Mouse (Mus musculus) c-Kit-positive CD71-negative TER-119-negative erythroid progenitor cells, embryonic 14.5 days (primary cell): ENCODE results near the gene Wfdc12.

ENCODE experiments used
- DNase-seq: peaks from one replicate; pipeline ENCODE4 v3.0.0-alpha.2; 2013; ENCODE audit warnings: low read depth

Wfdc12 gene

GRCm38 (mm10) chr2:164175850-164176249, 14.6 kb downstream of the Wfdc12 start:
- no peak for DNase-seq

DNA sequence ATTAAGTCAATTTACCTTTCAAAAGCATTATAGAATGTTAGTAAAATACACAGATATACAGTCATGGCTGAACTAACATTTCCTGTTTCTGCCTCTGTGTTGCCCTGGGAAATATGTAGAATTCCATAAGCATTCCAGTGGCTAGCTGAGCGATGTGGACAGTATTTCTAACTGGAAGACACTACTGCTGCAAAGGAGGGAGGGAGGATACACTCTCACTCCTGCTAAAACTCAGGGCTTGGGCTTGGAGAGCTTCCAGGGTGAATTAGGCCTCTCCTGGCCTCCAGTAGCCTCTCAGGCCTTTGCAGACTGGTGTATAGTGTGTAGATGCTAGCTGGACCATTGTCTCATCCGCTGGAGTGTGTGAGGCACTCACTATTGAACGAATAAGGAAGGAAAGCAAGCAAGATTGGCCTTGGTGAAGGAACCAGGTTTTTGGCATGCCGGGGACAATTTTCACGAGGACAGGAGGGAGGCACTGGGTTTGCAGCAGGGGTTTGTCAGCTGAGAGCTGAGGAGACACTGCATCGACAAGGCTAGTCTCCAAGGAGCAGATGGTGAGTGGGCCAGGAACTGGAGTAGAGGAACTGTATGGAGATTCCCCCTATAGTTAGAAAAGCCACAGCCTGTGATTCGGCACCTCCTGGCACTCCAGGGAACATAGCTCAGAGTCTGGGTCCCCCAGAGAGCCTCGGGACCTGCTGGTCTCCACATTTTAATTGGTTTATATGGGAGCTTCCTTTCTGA, 15.6 kb downstream of the Wfdc12 start:
- DNase-seq = no peak

DNA sequence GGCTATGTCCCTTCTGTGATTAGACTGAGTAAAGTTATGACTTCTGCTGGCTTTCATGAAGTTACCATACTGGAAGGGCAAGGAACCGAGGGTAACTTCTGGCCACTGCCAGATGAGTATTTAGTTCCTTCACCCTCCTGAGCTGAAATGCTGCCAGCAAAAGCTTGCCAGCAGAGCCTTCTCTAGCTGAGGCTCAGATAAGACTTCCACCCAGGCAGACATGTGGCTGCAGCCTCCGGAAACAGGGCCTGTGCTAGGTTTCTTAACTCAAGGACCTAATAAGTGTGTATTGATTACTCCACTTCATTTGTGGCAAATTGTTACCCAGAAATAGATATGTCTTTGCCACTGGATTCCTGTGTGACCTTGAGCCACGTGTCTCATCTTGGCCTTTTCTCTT, 17.0 kb downstream of the Wfdc12 start:
- no peak for DNase-seq

DNA sequence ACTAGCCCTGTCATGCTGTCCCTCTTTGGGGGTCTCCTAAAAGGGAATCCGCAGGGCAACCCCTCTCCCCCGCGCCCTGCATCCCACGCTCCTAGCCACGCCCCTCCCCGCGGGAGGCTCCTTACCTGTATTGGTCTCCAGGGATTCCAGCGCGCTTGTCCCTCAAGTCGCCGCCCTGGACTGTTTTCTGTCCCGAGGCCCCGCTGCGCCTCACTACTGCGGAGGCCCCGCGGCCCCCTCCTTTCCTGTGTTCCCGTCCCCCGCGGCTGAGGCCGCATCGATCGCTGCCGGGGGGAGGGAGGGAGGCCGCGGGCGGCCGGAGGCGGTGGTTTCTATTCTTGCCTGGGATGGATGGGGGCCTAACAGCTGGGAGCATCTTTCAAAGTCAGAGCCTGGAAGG, 19.5 kb downstream of the Wfdc12 start, which contains the start of gene Kcns1:
Kcns1 (minus strand) TSS at position 212 of the 400 bp plus-strand sequence.
- no peak for DNase-seq

- DNase-seq = no peak
Measured at GRCm38 (mm10) chr2:164170326-164170725, 20.1 kb downstream of the Wfdc12 start.

GRCm38 (mm10) chr2:164168571-164168946, 21.8 kb downstream of the Wfdc12 start:
- DNase-seq = no peak

DNA sequence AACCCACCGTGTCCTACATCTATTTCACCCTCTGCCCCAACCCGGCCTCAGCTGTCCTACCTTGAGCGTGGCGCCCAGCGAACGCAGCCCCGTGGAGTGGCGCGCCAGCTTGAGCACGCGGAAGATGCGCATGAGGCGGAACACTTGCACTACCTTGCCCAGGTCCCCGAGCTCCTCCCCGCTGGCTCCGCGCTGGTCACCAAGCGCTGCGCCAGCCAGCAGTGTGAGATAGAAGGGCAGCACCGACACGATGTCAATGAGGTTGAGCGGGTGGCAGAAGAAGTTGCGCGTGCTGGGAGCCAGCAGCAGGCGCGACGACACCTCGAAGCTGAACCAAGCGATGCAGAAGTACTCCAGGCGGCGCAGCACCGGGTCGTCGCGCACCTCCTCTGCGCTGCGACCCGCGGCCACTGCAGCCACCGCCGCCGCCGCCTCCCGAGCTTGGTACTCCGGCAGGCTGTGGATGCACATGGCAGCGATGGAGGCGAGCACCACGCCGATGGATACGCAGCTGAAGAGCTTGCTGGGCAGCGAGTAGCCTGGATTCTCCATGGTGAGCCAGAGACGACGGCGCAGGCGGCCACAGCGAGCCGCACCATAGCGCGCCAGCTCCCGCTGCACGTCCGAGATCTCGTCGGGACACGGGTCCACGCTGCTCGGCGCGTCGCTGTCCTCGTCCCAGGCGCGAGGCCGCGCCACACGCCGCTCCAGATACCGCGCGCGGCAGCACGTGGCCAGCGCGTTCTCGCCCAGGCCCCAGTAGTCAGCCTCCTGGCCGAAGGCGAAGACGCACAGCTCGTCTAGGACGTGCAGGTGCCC, 22.4 kb downstream of the Wfdc12 start:
- DNase-seq = no peak

DNA sequence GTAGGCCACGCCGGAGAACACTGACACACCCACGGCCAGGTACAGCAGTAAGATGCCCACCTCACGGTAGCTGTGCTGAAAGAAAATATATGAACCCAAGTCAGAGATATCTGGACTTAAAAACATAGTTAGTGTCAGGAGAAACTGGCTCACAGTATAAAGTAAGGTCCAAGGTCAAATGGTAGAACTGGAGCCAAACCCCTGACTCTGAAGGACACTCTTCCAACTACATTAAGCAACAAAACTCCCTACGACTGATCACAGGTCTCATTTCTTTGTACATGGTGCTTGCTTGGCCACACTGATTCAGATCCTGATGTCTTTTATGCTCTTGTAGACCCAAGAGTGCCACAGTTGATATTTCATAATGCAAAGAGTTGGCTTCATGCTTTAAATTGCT, 25.5 kb downstream of the Wfdc12 start:
- no peak for DNase-seq

GRCm38 (mm10) chr2:164161515-164162055, 28.8 kb downstream of the Wfdc12 start:
- no peak for DNase-seq

DNA sequence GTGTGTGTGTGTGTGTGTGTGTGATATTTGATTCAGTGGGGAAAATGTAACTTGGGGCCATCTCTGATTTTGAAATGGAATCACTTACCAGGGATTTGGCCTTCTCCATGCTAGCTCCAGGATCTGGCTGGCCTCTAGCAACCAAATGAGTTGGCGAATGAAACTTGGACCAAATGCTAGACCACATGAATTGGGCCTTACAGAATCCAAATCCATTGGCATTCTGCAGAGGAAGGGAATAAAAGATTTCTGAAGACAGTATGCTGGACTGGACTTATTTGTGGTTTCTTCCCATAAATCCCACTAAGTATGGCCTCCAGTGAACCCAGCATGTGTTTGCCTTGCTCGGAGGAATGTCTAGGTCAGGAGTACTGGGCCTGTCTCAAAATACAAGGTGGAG, 31.6 kb downstream of the Wfdc12 start:
- DNase-seq = no peak

DNA sequence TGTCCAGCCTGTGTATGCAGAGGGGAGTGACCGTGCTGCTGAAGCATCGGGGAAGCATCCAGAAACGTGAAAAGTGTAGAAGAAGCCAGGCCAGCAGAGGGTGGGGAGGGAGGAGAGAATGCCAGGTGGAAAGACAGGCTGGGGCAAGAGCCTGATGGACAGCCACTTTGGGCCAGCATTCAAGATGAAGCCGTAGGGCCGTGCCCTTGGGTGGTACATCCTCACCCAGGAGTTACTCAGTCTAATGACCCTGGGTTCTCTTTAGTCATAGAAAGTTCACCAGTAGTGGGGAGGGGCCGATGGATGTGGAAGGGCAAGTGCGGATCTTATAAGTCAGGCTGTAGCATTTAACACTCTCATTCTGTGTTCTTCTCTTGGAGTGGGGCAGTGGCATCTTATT, 34.2 kb downstream of the Wfdc12 start:
- DNase-seq = no peak

- DNase-seq = no peak
Measured at GRCm38 (mm10) chr2:164154007-164154406, 36.4 kb downstream of the Wfdc12 start.

DNA sequence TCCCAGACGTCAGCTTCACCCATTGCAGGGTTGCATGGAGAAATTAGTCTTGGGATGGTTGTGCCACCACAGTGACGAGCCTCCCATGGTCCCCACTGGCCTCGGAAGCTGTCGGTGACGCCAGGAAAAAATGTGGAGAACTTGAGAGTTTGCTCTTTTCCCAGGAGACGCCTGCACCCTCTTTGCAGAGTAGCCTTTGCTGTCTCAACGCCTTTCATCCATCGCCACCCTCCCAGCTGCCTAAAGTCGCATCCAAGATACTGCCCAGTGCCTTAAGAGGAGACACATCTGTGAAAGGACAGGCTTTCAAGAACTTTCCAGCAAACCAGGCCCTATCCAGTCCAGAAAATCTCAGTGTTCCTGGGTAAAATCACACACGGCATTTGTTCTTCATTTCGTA, 38.1 kb downstream of the Wfdc12 start:
- no peak for DNase-seq

DNA sequence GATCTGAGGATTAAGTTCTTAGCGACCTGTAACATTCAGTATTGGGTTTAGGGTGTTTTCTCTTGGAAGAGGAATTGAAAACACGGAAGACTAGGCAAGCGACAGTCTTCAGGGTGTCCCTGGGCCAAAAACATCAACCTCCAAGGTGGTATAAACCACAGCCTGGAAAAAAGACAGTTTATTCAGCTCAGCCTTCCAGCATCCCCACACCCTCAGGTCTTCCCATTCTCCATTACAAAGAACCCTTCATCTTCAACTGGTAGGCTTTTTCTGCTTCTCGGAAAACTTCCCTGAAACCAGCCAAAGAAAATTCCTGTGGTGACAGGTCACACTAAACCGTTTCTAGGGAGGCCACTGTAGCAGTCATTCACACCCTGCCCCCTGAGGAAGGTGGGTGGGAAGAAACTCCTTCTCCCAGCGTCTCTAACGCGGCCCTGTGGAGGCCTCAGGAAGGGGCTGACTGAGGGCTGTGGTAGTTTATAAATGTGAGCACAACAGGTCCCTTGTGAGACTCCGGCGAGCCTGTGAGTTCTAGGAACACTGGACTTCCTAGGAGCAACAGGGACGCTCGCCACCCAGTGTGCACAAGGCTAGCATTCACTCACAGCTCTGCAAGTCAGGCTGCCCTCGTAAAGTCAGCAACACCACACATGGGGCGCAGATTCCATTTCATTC, 40.2 kb downstream of the Wfdc12 start:
- DNase-seq = no peak

DNA sequence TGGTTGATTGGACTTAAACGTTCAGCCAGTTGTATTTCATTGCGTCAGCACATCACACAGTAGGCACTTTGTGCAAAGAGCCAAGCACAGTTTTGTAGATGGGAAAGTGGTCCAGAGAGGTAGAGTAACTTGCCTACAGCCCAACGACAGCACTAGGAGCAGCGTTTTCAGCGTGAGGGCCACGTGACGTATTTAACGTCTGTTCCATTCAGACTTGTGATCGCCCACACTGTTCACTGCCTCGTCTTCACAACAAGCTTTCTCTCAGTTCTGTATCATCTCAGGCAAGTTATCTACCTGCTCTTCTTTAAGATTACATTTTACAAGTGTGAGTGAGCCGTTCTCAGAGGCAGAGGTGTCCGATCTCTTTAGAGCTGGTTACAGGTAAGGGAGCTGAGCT, 43.9 kb downstream of the Wfdc12 start:
- DNase-seq = no peak

- no peak for DNase-seq
Measured at GRCm38 (mm10) chr2:164144541-164144940, 45.9 kb downstream of the Wfdc12 start.

DNA sequence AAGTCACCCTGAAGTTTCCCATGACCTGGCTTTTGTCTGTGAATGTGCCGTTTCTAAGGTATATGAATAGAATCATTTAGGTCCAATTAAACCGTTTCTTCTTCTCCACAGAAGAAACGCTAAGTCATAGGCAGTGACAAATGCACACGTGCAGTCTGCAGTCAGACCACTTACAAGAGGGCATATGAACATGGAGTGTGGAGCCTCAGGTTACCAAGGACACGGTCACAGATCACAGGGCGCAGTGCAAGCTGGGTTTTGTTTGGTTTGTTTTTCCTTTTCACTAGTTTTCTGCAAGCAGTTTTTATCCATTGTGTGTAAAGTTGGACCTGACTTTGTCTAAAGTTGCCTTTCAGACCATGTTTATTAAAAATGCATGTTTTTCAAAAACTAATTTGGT, 46.4 kb downstream of the Wfdc12 start:
- no peak for DNase-seq

DNA sequence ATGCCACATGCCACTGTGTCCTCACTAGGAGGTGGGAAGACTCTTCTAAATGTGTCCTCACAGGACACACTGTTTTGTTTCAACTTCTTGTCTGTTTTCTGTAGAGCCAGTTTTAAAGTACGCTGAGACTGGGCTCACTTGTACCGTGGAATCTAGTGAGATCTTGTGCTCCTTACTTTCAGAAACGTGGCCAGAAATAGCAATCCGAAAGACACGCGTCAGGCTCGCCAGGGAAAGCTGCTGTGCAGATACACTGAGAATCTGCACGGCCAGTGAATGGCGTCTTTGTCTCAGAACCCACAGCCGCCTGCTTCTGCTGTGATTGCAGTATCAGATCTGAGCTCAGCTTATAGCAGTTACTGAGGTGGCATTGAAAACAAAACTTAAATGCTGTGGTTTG, 48.4 kb downstream of the Wfdc12 start:
- DNase-seq = no peak
